Mouse (Mus musculus) CD8-positive naive resting alpha-beta T cell, adult 57 days (primary cell): ENCODE results near the gene Tmem50a. TPM values are rescaled to one million over a fixed set of nuclear protein-coding genes. Genes with fewer than 3 reads are reported as not detected.

Source experiments
- total RNA-seq: library from RNA; stranded (reverse); gene quantifications from one replicate; pipeline ENCODE4 v1.2.4, GENCODE M21; 2023

Gene Tmem50a
- 155 TPM for total RNA-seq

GRCm38 (mm10) chr4:134914864-134915209 is at the start of gene Tmem50a:
TSS of gene Tmem50a (minus strand) at chr4:134915024.

GRCm38 (mm10) chr4:134930684-134931481 is 16.1 kb upstream of the Tmem50a start, which contains the start of gene Syf2:
TSS of gene Syf2 (plus strand) at chr4:134930898.

DNA sequence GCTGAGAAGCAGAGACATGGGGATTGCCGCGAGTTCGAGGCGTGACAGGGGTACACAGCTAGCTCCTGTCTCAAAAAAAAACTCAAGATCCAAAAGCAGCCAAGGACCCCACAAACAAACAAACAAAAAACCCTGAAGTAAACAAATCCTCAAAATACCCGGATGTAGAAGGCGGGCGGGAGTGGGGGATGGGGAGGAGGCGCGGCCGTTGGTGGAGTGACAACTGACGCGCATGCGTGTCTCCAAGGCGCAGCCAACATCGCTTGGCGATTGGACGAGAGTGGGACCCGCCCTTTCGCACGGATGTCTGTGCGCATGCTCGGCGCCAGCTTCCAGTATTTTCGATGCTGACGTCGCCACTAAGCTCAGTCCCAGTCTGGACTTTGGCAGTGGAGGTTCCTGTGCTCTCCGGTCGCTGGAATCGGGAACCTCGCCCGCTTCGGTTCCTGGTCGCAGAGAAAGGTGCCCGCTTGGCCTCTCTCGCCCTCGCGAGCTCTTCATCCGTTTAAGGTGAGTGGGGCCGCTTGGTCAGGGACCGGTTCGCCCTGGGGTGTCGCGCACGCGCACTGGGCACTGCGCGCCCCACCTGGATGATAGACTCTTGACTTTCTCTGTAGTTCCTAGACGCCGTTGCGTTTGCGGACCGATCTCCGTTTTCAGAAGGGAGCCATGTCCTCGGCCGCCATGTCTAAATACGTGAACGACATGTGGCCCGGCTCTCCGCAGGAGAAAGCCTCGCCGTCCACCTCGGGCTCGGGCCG is 8.6 kb upstream of the Tmem50a start, which contains the start of gene Rsrp1:
Gene Rsrp1, plus strand, starts transcription at position 335 of the 761 bp plus-strand sequence.

GRCm38 (mm10) chr4:134863937-134864729 is 50.7 kb downstream of the Tmem50a start, which contains the start of gene Rhd:
TSS of gene Rhd (plus strand) at chr4:134864536.

DNA sequence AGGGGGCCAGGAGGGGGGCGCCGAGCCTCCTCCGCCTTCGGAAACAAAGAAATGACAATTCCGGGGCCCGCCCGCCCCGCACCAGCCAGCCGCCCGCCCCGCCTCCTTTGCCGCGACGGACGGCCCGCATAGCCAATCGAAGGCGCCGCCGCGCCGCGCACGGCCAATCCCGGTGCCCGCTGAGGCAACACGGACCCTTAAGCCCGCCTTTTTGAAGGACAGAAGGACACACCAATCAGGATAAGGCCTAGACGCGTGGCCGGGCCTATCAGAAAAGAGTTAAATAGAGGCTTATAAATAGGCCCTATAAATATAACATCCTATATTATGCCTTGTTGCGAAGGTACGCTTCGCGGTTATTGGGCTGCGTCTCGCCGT is 61.6 kb downstream of the Tmem50a start, which contains the start of gene Maco1:
Gene Maco1, minus strand, starts transcription at position 87 of the 378 bp plus-strand sequence.

Other genes starting within 250 kb of the Tmem50a start
- gene Man1c1, start 210.7 kb downstream of the Tmem50a start, total RNA-seq = 6.5 TPM
- 141 TPM for gene Ldlrap1, start 147.0 kb downstream of the Tmem50a start, total RNA-seq
- 36.3 TPM for gene Maco1, start 61.7 kb downstream of the Tmem50a start, total RNA-seq
- not detected for gene Rhd, start 50.5 kb downstream of the Tmem50a start, total RNA-seq
- gene Rsrp1, start 8.6 kb upstream of the Tmem50a start, total RNA-seq = 374 TPM
- 195 TPM for gene Syf2, start 15.9 kb upstream of the Tmem50a start, total RNA-seq
- 182 TPM for gene Runx3, start 205.6 kb upstream of the Tmem50a start, total RNA-seq